Mouse (Mus musculus) bone marrow macrophage, adult 2 months (primary cell): Measurements from ENCODE around the gene Tsen54. TPM values are rescaled to one million over a fixed set of nuclear protein-coding genes. Genes with fewer than 3 reads are reported as not detected.

Experiments
- H3K27ac ChIP-seq: 2 replicates; pipeline ENCODE4 v1.5.1; 2012; ENCODE audit warnings: low read depth, low read length; ENCODE audit not compliant: insufficient read depth
- H3K4me1 ChIP-seq: 2 replicates; pipeline ENCODE4 v1.6.1; 2012; ENCODE audit warnings: low read length; ENCODE audit not compliant: control insufficient read depth, insufficient read depth
- H3K4me3 ChIP-seq: 2 replicates; pipeline ENCODE4 v1.5.1; 2012; ENCODE audit warnings: mild to moderate bottlenecking, low read length, moderate library complexity; ENCODE audit not compliant: insufficient read depth
- CTCF ChIP-seq: IDR thresholded peaks from 2 replicates; pipeline ENCODE4 v1.5.1; 2012; ENCODE audit warnings: low read depth, mild to moderate bottlenecking, low read length, moderate library complexity
- POLR2A ChIP-seq: IDR thresholded peaks from 2 replicates; pipeline ENCODE4 v1.6.1; 2012; ENCODE audit warnings: mild to moderate bottlenecking, low read depth, low read length, borderline replicate concordance
- polyA plus RNA-seq: library from polyadenylated mRNA; stranded (reverse); fragments of >200 nt; gene quantifications from 2 replicates; pipeline ENCODE4 v1.2.4, GENCODE M21; 2012; ENCODE audit not compliant: missing spikeins, insufficient read depth, insufficient read length

Tsen54 gene
- polyA plus RNA-seq, 1 experiment: 10.6 TPM

DNA sequence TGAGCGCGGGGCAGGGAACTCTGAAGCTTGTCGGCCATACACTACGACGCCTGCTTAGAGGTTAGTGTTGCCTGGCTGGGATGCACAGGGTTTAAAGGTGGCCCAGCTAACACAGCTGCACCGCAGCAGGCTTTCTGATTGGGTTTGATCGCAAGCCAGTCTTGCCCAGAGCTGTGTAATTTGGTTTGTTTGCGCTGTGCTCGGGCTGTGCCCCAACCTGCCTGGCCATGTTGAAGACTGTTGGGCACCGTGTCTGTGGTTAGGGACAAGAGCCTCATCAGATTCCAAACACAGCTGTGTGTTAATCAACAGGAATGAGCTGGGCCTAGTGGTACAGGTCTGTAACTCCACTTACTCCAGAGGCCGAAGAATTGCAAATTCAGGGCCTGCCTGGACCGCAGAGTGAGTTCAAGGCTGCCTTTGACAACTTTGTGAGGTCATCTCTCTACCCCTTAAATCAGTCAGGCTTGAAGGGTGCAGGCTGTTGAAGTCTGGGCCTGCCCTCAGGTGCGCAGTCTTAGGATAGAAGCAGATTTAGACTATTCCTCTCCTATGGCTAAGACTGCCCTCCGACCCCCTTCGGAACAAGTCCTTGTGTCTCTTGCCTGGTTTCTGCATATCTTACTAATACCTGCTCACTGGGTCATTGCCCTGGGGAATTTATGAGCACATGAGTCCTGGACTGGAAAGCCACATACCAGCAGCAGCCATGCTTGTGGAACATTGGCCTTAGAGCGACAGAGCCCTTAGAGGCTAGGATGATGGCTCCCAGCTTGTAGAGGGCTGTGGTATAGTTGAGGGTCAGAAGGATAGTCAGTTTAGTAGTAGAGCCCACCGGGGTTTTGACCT is 36.8 kb upstream of the Tsen54 start:
- Histone ChIP-seq H3K4me3 (no peak overlapping the region), H3K4me1 (no peaks in the 10 kb centered on the region), H3K27ac (no peak overlapping the region)
- TF ChIP-seq POLR2A (no peak), CTCF (no peak)

DNA sequence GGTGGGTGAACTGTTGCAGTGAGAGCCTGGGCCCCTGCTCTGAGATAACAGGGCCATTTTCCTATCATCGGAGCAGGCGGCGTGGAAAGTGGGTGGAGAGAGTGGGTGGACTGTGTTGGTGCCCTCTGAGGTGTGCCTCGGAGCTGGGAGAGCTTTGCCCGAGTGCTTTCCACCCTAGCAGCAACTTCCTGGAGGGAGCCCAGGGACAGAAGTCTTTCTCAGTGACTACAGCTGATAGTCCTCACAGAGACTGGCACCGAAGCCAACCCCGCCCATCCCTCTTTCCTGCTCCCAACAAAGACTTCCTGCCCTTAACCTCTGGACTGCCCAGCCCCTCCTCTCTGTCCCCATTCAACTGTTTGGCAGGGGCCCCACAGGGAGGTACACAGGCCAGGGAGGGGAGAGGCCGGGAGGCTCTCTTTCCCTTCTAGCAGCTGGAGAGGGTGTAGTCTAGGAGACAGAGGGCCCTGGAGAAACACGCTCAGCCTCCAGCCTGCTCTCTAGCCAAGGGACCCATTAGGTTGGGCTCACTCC is 35.4 kb upstream of the Tsen54 start:
- Histone ChIP-seq H3K4me3 (no peak overlapping the region), H3K27ac (no peak overlapping the region), H3K4me1 (no peaks in the 10 kb centered on the region)
- TF ChIP-seq CTCF (no peak), POLR2A (no peak)

DNA sequence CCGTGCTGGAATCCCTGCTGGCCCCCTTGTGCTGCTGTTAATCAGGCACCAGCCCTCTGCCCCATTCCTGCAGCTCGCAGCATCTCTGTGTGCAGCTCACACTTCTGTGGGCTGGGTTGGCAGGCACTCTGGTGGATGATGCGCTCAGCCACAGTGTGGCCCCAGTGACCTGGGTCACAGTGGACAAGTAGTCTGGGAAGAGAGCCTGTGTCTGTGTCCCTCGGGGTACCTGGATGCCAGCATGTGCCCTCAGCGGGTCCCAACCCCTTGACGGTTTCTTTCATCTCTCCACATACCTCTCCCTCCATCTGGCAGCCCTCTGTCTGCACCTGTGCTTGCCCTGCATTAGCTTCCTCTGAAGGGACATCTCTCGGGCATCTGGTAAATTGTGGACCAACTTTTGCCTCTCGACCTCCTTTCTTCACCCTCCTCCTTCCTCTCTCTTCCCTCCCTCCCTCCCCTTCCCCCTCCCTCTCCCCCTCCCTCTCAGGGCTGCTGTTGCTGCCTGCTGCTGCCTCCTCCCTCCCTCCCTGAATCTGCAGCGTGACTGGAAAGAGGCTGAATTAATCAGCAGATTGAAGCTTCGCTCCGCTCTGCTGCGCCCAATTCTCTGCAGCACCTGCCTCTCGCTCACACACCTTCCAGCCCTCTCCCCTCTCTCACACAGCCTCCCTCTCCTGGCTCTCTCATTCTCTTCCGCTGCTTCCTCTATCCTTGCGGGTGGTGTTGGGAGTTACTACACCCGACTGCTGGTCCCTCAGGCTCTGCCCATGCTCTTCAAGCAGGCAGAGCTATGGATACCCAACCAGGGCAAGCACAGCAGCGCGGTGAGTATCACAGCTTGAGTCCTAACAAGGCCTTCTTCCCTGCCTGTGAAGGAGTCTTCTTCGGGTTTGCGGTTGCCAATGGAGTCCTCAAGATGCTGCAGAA is 34.1 kb upstream of the Tsen54 start:
- Histone ChIP-seq H3K27ac (no peak overlapping the region), H3K4me1 (no peaks in the 10 kb centered on the region), H3K4me3 (no peak overlapping the region)
- no peak for TF ChIP-seq CTCF
- TF ChIP-seq POLR2A: no peak

DNA sequence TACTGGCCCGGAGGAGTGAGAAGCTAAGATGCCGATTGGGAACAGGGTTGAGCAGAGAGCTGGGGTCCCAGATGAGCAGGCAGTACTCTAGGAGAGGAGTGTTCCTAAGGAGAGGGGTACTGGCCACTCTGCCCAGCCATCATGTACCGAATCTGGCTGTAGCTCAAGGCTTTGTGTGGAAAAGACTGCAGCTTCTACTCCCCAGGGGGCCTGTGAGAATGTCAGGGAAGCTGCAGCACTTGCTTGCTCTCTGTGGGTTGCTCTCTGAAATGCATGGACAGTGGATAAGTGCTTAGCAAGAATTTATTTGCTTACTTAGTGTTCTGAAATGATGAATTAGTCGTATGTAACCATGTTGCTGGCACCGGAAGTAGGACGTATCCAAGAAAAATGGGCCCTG is 28.1 kb upstream of the Tsen54 start:
- no peak overlapping the region for H3K27ac ChIP-seq
- no peak overlapping the region for H3K4me3 ChIP-seq
- H3K4me1 ChIP-seq: no peaks in the 10 kb centered on the region
- TF ChIP-seq CTCF (no peak), POLR2A (no peak)

DNA sequence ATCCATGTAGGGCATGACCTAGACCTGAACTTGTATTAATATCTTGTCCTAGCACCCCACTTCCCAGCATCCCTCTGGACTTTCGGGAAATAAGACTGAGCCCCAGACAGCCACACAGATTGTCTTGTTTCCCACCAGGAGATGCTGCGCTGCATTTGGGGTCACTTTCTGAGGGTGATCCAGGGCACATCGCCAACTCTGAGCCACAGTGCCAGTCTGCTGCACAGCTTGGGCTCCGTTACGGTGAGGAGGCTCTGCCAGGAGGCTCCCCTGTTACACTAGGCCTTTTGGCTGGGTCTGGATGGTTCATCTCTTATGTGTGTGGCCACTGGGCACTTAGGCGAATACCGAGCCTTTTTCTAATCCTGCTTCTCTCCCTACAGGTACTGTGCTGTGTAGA is 24.7 kb upstream of the Tsen54 start:
- no peak overlapping the region for H3K4me3 ChIP-seq
- no peak overlapping the region for H3K27ac ChIP-seq
- H3K4me1 ChIP-seq: no peaks in the 10 kb centered on the region
- TF ChIP-seq POLR2A (no peak), CTCF (no peak)

DNA sequence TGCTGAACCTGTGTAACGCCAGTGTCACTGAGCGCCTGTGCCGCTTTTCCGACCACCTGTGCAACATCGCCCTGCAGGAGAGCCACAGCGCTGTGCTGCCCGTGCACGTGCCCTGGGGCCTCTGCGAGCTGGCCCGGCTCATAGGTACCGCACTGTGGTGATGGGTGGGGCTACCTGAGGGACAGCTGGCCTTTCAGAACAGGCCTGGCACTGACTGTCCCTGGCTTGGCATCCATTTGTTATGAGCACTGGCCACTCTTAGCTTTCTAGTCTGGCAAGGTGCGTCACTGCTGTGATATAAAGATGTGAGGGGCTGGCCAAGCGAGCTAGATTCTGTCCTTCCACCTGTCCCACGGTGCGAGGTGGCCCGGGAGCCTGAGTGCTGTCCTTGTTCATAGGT is 22.6 kb upstream of the Tsen54 start:
- TF ChIP-seq CTCF (no peak), POLR2A (no peak)
- no peak overlapping the region for H3K27ac ChIP-seq
- no peak overlapping the region for H3K4me3 ChIP-seq
- no peaks in the 10 kb centered on the region for H3K4me1 ChIP-seq

DNA sequence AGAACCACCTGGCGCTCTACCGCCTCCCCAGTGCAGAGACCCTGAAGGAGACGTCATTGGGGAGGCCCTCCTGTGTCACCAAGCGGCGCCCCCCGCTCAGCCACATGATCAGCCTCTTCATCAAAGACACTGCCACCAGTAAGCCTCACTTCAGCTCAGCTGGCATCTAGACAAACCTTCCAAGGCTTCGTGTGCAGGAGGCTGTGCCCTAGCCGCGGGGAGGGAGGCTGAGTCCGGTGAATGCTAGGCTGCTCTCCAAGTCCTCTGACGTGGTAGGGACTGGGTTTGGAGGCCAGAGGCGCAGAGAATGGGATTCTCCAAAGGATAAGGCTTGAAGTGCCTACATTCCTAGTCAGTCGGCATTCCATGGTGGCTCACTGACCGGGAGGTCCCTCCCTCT is 22.2 kb upstream of the Tsen54 start:
- Histone ChIP-seq H3K4me1 (no peaks in the 10 kb centered on the region), H3K4me3 (no peak overlapping the region), H3K27ac (no peak overlapping the region)
- TF ChIP-seq POLR2A: no peak
- TF ChIP-seq CTCF: no peak

DNA sequence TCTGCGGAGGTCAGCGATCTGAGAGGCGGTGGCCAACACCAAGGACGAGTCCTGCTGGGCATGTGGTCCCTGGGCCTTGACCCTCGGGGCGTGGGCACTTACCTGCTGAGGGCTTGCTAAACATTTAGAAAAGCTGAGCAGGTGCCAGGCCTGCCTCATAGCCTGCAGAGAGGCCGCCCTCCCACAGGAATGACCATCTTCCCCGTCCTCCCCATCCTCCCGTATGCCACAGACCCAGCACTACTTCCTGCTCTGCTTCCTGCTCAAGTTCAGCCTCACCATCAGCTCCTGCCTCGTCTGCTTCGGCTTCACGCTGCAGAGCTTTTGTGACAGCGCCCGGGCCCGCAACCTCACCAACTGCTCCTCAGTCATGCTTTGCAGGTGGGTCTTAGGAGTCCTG is 17.6 kb upstream of the Tsen54 start:
- H3K4me1 ChIP-seq: no peaks in the 10 kb centered on the region
- no peak overlapping the region for H3K27ac ChIP-seq
- H3K4me3 ChIP-seq: no peak overlapping the region
- TF ChIP-seq POLR2A: no peak
- no peak for TF ChIP-seq CTCF

DNA sequence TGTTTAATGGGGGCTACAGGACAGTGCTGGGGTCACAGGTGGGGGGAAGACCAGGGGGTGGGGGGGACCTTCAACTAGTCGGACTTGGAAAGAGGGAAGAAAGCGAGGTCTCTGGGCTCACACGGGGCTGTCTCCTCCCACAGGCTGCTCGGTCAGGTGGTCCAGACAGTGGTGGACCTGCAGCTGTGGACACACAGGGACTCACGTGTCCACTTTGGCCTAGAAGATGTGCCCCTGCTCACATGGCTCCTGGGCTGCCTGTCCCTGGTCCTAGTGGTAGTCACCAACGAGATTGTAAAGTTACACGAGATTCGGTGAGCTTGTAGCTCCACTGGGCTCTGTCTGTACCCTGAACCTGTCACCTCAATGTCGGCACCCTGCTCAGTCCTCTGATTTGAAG is 16.9 kb upstream of the Tsen54 start:
- Histone ChIP-seq H3K27ac (no peak overlapping the region), H3K4me1 (no peaks in the 10 kb centered on the region), H3K4me3 (no peak overlapping the region)
- TF ChIP-seq POLR2A: no peak
- no peak for TF ChIP-seq CTCF
